Mouse (Mus musculus) G1E (cell line): ENCODE measurements around the gene Sec16a. TPM values are rescaled to one million over a fixed set of nuclear protein-coding genes. Genes with fewer than 3 reads are reported as not detected.
"Not testable (repeated sequence)": the region's sequence is repeated elsewhere in the genome, so short reads cannot be mapped to it uniquely, and the experiment has no call there.

Experiments
- ATAC-seq: 2 replicates; pipeline ENCODE4 v1.8.0; 2016; ENCODE audit warnings: mild to moderate bottlenecking; ENCODE audit not compliant: insufficient number of reproducible peaks, poor library complexity, low FRiP score, severe bottlenecking; ENCODE audit errors: extremely low read depth
- DNase-seq: peaks from one replicate; pipeline ENCODE4 v3.0.0; 2012; ENCODE audit warnings: low spot score
- H3K27me3 ChIP-seq: 2 replicates; pipeline ENCODE4 v1.6.1; 2012; ENCODE audit warnings: mild to moderate bottlenecking, low read length, inconsistent platforms; ENCODE audit not compliant: insufficient read depth
- H3K36me3 ChIP-seq: replicated peaks from 2 replicates; pipeline ENCODE3; 2012; ENCODE audit warnings: mild to moderate bottlenecking, inconsistent platforms
- H3K4me1 ChIP-seq: 2 replicates; pipeline ENCODE4 v1.6.1; 2012; ENCODE audit warnings: low read depth, low read length, inconsistent platforms, mixed read lengths; ENCODE audit not compliant: insufficient read depth
- H3K4me3 ChIP-seq: 2 replicates; pipeline ENCODE4 v1.5.1; 2012; ENCODE audit warnings: low read depth, mild to moderate bottlenecking, inconsistent platforms, low read length, moderate library complexity, mixed read lengths
- H3K9me3 ChIP-seq: replicated peaks from 2 replicates; pipeline ENCODE4 v1.6.1; 2012; ENCODE audit warnings: inconsistent platforms
- CTCF ChIP-seq: IDR thresholded peaks from 2 replicates; pipeline ENCODE4 v1.5.1; 2012; ENCODE audit warnings: low read depth, low read length, inconsistent platforms, mixed read lengths
- GATA1 ChIP-seq: IDR thresholded peaks from 2 replicates; pipeline ENCODE4 v1.6.1; 2012; ENCODE audit warnings: borderline replicate concordance, low read length, inconsistent platforms, mixed read lengths
- GATA2 ChIP-seq: IDR thresholded peaks from 2 replicates; pipeline ENCODE4 v1.6.1; 2012; ENCODE audit warnings: low read depth, low read length, inconsistent platforms, borderline replicate concordance
- POLR2AphosphoS5 ChIP-seq: IDR thresholded peaks from 2 replicates; pipeline ENCODE4 v1.6.1; 2012; ENCODE audit warnings: low read depth, low read length, inconsistent platforms; ENCODE audit not compliant: insufficient replicate concordance
- TAL1 ChIP-seq: conservative IDR thresholded peaks from 2 replicates; pipeline ENCODE4 v1.6.1; 2012; ENCODE audit warnings: low read depth, low read length, inconsistent platforms, mixed read lengths
- polyA plus RNA-seq: library from polyadenylated mRNA; stranded (reverse); fragments of >175 nt; gene quantifications from 2 replicates; pipeline ENCODE4 v1.2.3, GENCODE M21; 2012
- total RNA-seq, 2 experiments: library from RNA; stranded (forward) in 1 of 2; stranded (reverse) in 1 of 2; fragments of 200-1000 nt in 1 of 2; fragments of >200 nt in 1 of 2; fragmentation: Nextera tagmentation in 1 of 2; gene quantifications; 2 replicates each; pipeline ENCODE4 v1.2.3; 2014 to 2017

Gene Sec16a
- total and polyA plus RNA-seq, 3 experiments: 34.4 to 83.5 (median 37.8) TPM

DNA sequence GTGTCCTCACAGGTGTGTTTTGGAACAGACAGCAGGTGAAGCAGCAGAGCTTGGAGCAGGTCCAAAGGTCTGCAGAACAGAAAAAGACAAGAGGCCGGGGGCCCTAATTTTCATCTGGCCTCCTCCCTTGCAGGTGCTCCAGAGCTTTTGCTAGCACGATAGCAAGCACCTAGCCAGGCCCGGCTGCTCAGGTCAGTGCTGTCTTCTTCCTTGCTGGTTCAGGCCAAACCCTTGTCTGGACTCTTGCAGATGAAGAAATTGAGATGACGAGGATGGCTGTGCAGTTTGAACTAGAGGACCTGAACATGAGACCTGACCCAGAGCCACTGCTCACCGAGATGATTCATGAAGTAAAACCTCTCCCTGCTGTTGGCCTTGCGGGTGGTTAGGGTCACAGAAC, 53.4 kb downstream of the Sec16a start:
- H3K27me3 ChIP-seq: no peaks in the 10 kb centered on the region
- DNase-seq (no peak), ATAC-seq (no peak)
- no peak overlapping the region for H3K4me3 ChIP-seq
- no peaks in the 10 kb centered on the region for H3K9me3 ChIP-seq
- no peak for TF ChIP-seq GATA2
- TF ChIP-seq TAL1: no peak
- TF ChIP-seq POLR2AphosphoS5: no peak
- peaks cover 53% of the 10 kb centered on the region for H3K4me1 ChIP-seq
- H3K36me3 ChIP-seq: peaks cover 78% of the 10 kb centered on the region

DNA sequence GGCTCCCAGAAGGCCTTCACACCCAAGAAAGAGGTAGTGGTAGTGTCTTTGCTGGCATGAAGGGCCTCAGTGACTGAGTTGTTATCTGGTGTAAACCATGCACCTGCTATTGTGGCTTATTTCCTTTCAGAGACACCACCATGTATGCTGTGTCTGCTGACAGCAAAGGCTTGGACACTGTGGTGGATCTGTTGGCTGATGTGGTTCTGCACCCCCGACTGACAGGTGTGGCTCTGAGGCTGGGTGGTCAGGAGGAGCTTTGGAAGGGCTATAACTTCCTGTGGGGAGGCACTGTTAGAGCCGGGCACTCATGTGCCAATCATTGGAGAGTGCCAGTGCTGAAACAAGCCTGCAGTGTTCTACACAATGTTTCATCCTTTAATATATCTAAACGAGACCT, 54.1 kb downstream of the Sec16a start:
- ATAC-seq (no peak), DNase-seq (no peak)
- Histone ChIP-seq H3K36me3 (peaks cover 78% of the 10 kb centered on the region), H3K4me1 (peaks cover 59% of the 10 kb centered on the region), H3K9me3 (no peaks in the 10 kb centered on the region), H3K27me3 (no peaks in the 10 kb centered on the region), H3K4me3 (peak overlapping the region; percentile 17; the same call in 1 of the 2 replicates)
- no peak for TF ChIP-seq GATA1
- no peak for TF ChIP-seq TAL1
- no peak for TF ChIP-seq CTCF
- no peak for TF ChIP-seq POLR2AphosphoS5
- TF ChIP-seq GATA2: no peak

DNA sequence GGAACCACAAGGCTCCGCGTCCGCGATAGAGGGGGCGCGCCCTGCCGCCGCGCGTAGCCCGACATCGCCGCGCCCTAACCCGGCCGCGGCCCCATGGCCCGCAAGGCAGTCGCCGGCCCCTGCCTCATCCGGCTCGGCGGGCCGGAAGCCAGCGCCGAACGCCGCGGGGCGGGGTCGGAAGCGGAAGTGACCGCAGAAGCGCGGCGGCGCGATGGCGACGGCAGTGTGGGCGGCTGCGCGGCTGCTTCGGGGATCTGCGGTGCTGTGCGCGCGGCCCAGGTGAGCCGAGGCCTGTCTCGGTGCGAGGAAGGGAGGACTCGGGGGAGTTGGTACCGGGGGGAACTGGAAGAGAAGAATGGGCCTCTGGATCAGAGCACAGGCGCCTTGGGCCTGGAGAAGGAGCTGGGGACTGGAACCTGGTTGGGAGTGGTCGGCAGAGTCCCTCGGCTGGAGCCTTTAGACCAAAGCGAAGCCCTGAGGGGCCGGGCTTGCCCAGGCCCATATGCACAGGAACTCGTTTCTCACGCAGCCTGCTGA, 55.8 kb downstream of the Sec16a start, which contains the start of the genes Entr1 and Pmpca:
Gene Entr1 (minus strand): TSS at position 163 of the 537 bp plus-strand sequence.
Gene Pmpca (plus strand): TSS at position 186 of the 537 bp plus-strand sequence.
- H3K4me3 ChIP-seq: peak within 1 kb of the TSS; percentile 87
- peak; percentile 93 for DNase-seq
- no peaks in the 10 kb centered on the region for H3K27me3 ChIP-seq
- no peaks in the 10 kb centered on the region for H3K9me3 ChIP-seq
- H3K36me3 ChIP-seq: peaks cover 78% of the 10 kb centered on the region
- peak; percentile 40 for ATAC-seq
- TF ChIP-seq GATA1: no peak
- TF ChIP-seq POLR2AphosphoS5: no peak
- no peak for TF ChIP-seq TAL1
- TF ChIP-seq GATA2: no peak
- no peak for TF ChIP-seq CTCF
- peaks cover 56% of the 10 kb centered on the region for H3K4me1 ChIP-seq

GRCm38 (mm10) chr2:26388682-26389153, 56.3 kb downstream of the Sec16a start:
- TF ChIP-seq CTCF (no peak), GATA2 (no peak), POLR2AphosphoS5 (no peak), TAL1 (no peak), GATA1 (no peak)
- ATAC-seq (no peak; the same call in 1 of the 2 replicates), DNase-seq (peak; percentile 55)
- peaks cover 78% of the 10 kb centered on the region for H3K36me3 ChIP-seq
- H3K4me3 ChIP-seq: peak overlapping the region; percentile 87
- H3K9me3 ChIP-seq: no peaks in the 10 kb centered on the region
- no peaks in the 10 kb centered on the region for H3K27me3 ChIP-seq
- peaks cover 56% of the 10 kb centered on the region for H3K4me1 ChIP-seq

GRCm38 (mm10) chr2:26387713-26388112, 57.3 kb downstream of the Sec16a start:
- Histone ChIP-seq H3K27me3 (no peaks in the 10 kb centered on the region), H3K9me3 (no peaks in the 10 kb centered on the region), H3K36me3 (peaks cover 78% of the 10 kb centered on the region), H3K4me1 (peaks cover 51% of the 10 kb centered on the region), H3K4me3 (peak overlapping the region; percentile 87; the same call in 1 of the 2 replicates)
- DNase-seq: no peak
- ATAC-seq: no peak
- TF ChIP-seq TAL1 (no peak), GATA2 (no peak), POLR2AphosphoS5 (no peak)

DNA sequence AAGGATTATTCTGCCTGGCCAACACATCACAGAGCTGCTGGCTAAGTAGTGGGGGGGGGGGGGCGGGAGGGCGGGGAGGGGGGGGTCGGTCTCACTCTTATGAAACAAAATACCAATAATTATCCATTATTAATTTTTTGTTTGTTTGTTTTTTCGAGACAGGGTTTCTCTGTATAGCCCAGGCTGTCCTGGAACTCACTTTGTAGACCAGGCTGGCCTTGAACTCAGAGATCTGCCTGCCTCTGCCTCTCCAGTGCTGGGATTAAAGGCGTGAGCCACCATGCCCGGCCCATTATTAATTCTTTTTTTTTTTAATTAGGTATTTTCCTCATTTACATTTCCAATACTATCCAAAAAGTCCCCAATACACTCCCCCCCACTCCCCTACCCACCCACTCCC, 64.1 kb downstream of the Sec16a start:
- H3K27me3 ChIP-seq, ATAC-seq, H3K9me3 ChIP-seq, DNase-seq: not testable (repeated sequence)
- H3K36me3 ChIP-seq: peaks cover 80% of the 10 kb centered on the region
- H3K4me3 ChIP-seq: peak overlapping the region; percentile 96
- peaks cover 20% of the 10 kb centered on the region for H3K4me1 ChIP-seq

DNA sequence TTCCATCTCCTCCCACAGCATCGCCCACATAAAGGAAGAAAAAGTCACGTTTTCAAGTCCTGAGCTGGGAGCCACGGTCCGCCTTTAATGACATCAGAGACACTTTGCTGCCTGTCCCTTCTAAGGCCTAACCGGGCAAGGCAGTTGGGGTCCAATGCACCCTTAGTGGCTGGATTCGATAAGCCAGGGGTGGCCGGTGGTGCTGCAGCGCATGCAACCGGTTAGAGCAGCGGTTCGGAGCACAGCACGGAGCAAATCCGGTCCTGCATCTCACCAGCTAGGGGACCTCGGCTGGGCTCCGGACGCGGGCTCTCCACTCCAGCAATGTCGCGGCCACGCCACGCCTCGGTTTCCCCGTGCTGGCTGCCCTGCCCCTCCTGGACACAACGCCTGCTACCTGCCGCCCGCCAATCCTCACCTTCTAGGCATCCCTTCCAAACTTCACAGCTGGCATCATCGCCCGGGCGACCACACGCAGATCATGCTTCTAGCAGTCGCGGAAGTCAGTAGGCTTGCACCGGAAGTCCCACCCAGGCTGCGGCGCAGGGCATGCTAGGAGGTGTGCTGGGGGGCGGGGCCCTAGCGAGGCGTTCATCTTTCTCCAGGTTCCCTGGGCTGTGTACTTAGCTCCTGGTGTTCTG, 64.8 kb downstream of the Sec16a start, which contains the start of gene Snapc4:
Gene Snapc4 (minus strand): TSS at position 523 of the 641 bp plus-strand sequence.
- H3K36me3 ChIP-seq: peaks cover 80% of the 10 kb centered on the region
- no peak for TF ChIP-seq GATA2
- no peak for TF ChIP-seq CTCF
- no peak for TF ChIP-seq GATA1
- no peak for TF ChIP-seq TAL1
- TF ChIP-seq POLR2AphosphoS5: no peak
- no peaks in the 10 kb centered on the region for H3K9me3 ChIP-seq
- DNase-seq (peak; percentile 97), ATAC-seq (peak; percentile 84)
- peaks cover 20% of the 10 kb centered on the region for H3K4me1 ChIP-seq
- no peaks in the 10 kb centered on the region for H3K27me3 ChIP-seq
- peak within 1 kb of the TSS; percentile 96 for H3K4me3 ChIP-seq
